Mouse (Mus musculus) G1E (cell line): Measurements from ENCODE around the gene Zfp710.

Experiments
- CTCF ChIP-seq: IDR thresholded peaks from 2 replicates; pipeline ENCODE4 v1.5.1; 2012; ENCODE audit warnings: low read depth, low read length, inconsistent platforms, mixed read lengths
- GATA1 ChIP-seq: IDR thresholded peaks from 2 replicates; pipeline ENCODE4 v1.6.1; 2012; ENCODE audit warnings: borderline replicate concordance, low read length, inconsistent platforms, mixed read lengths
- GATA2 ChIP-seq: IDR thresholded peaks from 2 replicates; pipeline ENCODE4 v1.6.1; 2012; ENCODE audit warnings: low read depth, low read length, inconsistent platforms, borderline replicate concordance
- POLR2AphosphoS5 ChIP-seq: IDR thresholded peaks from 2 replicates; pipeline ENCODE4 v1.6.1; 2012; ENCODE audit warnings: low read depth, low read length, inconsistent platforms; ENCODE audit not compliant: insufficient replicate concordance
- TAL1 ChIP-seq: conservative IDR thresholded peaks from 2 replicates; pipeline ENCODE4 v1.6.1; 2012; ENCODE audit warnings: low read depth, low read length, inconsistent platforms, mixed read lengths

GRCm38 (mm10) chr7:80068341-80068740 is 43.7 kb downstream of the Zfp710 start:
- TF ChIP-seq GATA2 (no peak), CTCF (no peak), GATA1 (no peak), POLR2AphosphoS5 (no peak), TAL1 (no peak)
